Mouse (Mus musculus): ENCODE measurements around the gene Snx29. TPM values are rescaled to one million over a fixed set of nuclear protein-coding genes. Genes with fewer than 3 reads are reported as not detected.
"Not testable (repeated sequence)": the region's sequence is repeated elsewhere in the genome, so short reads cannot be mapped to it uniquely, and the experiment has no call there.

Snx29 gene
- 11.8 and 16.1 TPM in 2 replicates for total RNA-seq (2017)

DNA sequence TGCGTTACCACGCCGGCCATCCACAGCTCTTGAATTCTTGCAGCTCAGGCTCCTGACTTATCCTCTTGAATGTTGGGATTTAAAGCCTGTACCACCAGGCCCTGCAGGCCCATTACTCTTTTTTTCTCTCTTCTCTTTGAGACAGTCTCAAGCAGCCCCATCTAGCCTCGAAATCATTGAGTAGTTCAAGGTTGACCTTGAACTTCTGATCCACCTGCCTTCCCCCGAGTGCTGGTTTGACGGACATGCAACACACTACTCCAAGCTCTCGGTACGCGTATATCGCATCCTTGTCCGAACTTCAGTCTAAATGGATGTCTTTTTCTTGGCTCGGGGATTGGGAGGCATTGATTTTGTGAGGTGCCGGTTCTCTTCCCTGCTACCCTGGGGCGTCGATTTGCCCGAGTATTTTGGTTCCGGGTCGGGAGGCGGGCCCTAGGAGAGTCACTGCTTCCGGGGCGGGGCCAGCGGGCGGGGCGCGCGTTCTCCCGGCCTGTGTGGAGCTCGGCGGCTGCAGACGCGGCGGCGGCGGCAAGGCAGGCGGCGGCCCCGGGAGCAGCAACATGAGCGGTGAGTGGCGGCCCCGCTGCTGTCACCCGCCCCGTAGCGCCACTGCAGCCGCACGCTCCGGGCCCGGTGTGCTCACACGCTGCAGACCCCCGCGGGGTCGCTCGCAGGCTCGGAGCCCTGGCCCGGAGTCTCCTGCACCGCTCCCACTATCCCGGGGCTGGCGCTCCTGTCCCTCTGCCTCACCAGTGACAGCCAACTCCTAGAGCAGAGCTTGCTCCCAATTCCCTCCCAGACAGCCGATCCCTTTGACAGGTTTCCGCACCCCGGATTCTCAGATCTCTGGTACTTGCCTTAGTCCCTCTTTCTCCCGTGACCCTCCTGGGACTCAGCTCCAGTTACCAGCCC, at the start of gene Snx29:
Gene Snx29 (plus strand): TSS at position 500 of the 915 bp plus-strand sequence.
- ATAC-seq (replicated peaks; ENCODE audit: low read depth, poor library complexity, severe bottlenecking): peak; percentile 87

DNA sequence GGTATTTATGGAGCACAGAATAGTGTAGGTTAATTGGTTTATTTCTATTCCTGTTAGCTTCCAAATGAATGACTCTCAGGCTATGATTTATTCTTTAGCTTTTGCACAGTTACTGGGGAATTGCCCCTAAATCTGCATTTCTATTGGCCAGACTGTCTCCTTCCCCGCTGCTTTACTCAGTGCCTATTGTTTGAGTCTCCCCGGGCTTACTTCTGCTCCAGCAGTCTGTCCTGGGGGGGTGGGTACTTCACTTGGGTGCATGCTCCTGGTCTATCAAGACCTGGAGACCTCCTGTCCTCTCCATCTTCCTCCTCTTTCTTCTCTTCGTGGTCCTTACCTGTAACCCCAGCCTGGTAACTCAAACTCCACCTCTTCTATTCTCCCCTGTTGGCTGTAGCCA, 45.8 kb upstream of the Snx29 start:
- no peak for ATAC-seq (replicated peaks; ENCODE audit: low read depth, poor library complexity, severe bottlenecking)

- ATAC-seq (replicated peaks; ENCODE audit: low read depth, poor library complexity, severe bottlenecking): no peak
Measured at GRCm38 (mm10) chr16:11278778-11279177, 43.9 kb upstream of the Snx29 start.

GRCm38 (mm10) chr16:11282655-11283232, 40.0 kb upstream of the Snx29 start:
- no peak for ATAC-seq (replicated peaks; ENCODE audit: low read depth, poor library complexity, severe bottlenecking)

DNA sequence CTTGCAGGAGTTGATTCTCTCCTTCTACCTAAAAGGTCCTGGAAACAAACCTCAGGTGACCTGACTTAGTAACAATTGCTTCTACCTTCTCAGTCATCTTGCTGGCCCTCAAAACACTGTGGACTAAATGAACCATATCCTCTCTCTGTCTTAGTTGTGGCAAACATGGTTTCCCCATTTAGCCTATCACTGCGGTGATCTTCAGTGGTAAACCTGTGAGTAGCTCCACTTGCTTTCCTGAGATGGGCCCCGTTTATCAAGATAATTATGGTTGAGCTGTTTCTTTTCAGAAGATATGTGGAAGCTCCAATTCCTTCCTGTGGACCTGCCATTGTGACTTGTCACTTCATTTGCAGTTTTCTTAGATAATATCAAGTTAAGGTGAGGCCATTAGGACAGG, 37.8 kb upstream of the Snx29 start:
- no peak for ATAC-seq (replicated peaks; ENCODE audit: low read depth, poor library complexity, severe bottlenecking)

GRCm38 (mm10) chr16:11285949-11286348, 36.8 kb upstream of the Snx29 start:
- ATAC-seq (replicated peaks; ENCODE audit: low read depth, poor library complexity, severe bottlenecking): 0 out of 2 replicates have a peak, but pooled peaks have one; percentile 25

DNA sequence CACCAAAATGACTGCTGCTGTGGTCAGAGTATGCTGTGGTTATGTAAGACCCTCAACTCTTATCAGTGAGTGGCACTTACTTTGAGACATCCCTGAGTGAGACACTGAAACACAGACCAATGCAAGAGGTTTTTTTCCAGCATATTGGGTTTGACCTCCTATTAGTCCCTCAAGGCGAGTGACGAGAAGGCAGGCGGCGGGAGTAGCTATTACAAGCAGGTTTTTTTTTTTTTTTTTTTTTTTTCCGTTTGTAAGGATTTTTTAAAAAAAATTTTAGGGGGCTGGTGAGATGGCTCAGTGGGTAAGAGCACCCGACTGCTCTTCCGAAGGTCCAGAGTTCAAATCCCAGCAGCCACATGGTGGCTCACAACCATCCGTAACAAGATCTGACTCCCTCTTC, 33.8 kb upstream of the Snx29 start:
- not testable (repeated sequence) for ATAC-seq (replicated peaks; ENCODE audit: low read depth, poor library complexity, severe bottlenecking)

- ATAC-seq (replicated peaks; ENCODE audit: low read depth, poor library complexity, severe bottlenecking): not testable (repeated sequence)
Measured at GRCm38 (mm10) chr16:11295583-11295982, 27.1 kb upstream of the Snx29 start.

DNA sequence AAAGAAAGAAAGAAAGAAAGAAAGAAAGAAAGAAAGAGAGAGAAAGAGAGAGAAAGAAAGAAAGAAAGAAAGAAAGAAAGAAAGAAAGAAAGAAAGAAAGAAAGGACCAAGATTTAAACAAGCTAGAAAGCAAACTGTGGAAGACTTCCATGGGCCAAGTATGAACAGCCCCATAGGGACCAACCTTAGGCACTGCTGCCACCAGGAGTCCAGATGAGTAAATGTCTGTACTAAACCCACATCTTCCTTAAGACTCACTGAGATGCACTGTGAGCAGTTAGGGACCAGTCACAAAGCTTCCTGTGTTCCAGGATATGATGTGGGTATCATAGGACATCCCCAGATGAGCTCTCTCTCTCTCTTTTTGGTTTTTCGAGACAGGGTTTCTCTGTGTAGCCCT, 25.0 kb upstream of the Snx29 start:
- ATAC-seq (replicated peaks; ENCODE audit: low read depth, poor library complexity, severe bottlenecking): peak; percentile 95

DNA sequence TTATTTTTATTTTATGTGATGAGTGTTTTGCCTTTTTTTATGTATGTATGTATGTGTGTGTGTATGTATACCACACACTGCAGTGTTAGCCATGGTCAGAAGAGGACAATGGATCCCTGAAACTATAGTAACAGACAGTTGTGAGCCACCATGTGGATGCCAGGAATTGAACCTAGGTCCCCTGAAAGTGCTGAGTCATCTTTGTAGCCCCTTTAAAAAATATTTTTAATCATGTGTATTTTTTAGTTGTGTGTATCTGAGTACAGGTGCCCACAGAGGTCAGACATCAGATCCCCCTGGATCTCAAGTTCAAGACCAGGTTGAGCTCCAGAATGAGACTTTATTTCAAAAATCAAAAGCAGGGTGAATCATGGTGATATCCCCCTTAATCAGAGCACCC, 19.0 kb upstream of the Snx29 start:
- no peak for ATAC-seq (replicated peaks; ENCODE audit: low read depth, poor library complexity, severe bottlenecking)

DNA sequence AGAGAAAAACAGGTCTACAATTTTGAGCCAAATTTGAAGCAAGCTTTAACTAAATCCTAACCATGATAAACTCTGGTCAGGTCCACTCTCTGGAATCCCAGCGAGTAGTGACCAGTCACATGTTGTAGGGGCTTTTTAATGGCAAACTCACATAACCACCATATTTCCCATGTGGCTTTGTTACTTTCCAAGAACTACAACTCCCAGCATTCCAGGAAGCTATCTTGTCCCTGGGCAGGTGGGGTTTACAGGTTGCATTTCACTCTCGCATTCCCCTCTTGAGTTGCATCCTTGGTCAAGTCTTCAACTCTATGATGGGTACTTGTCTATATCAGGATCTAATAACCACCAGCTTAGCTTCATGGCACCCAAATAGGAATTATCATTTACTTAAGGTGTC, 17.2 kb upstream of the Snx29 start:
- no peak for ATAC-seq (replicated peaks; ENCODE audit: low read depth, poor library complexity, severe bottlenecking)

DNA sequence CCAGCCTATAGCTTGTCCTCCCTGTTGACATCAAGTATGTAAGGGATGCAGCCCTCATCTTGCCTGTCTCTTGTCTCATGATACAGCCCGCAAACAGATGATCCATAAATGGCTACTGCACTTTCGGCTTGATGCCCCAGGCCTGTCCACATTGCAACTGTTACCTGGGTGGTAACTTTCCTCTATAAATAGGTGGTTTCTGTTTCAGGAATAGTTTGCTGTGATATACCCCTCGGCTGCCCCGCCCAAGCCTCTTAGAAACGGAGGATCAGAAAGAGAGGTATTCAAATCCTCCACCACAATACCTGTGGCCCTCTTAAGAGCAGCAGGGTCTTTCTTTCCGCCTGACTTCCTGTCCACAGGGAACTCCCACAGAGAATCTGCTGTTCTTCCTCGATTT, 9.2 kb upstream of the Snx29 start, which contains the start of gene Tnfrsf17:
Gene Tnfrsf17 (plus strand): TSS at position 301 of the 400 bp plus-strand sequence.
- ATAC-seq (replicated peaks; ENCODE audit: low read depth, poor library complexity, severe bottlenecking): no peak

DNA sequence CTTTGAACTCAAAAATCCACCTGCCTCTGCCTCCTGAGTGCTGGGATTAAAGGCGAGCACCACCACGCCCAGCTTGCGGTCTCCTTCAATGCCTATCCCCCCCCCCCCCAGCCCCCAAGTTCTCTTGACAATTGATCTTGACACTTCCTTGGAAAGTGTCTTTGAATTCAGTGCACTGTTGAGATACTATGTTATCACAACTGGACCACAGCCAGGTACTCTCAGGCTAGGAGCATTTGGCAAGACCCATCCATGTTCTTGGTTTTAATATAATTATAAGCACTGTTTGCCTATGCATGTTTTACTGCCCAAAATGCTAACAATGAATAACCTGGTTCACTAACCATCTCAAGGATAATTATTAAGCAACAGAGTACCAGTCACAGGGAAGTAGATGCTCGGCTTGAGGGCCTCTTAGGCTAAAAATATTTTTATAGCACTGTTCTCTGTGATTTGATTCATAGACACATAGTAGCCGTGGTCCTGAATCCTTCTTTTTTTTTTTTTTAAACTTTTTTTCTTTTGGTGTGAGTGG, 6.9 kb upstream of the Snx29 start:
- ATAC-seq (replicated peaks; ENCODE audit: low read depth, poor library complexity, severe bottlenecking): no peak

GRCm38 (mm10) chr16:11316748-11317147, 6.0 kb upstream of the Snx29 start:
- no peak for ATAC-seq (replicated peaks; ENCODE audit: low read depth, poor library complexity, severe bottlenecking)

- peak; percentile 97 for ATAC-seq (replicated peaks; ENCODE audit: low read depth, poor library complexity, severe bottlenecking)
Measured at GRCm38 (mm10) chr16:11317324-11317723, 5.4 kb upstream of the Snx29 start.

GRCm38 (mm10) chr16:11323324-11324051, 780 bp downstream of the Snx29 start:
- ATAC-seq (replicated peaks; ENCODE audit: low read depth, poor library complexity, severe bottlenecking): peak; percentile 64

GRCm38 (mm10) chr16:11330081-11330800, 7.5 kb downstream of the Snx29 start:
- no peak for ATAC-seq (replicated peaks; ENCODE audit: low read depth, poor library complexity, severe bottlenecking)

GRCm38 (mm10) chr16:11331030-11331429, 8.3 kb downstream of the Snx29 start:
- ATAC-seq (replicated peaks; ENCODE audit: low read depth, poor library complexity, severe bottlenecking): no peak

- peak; percentile 88 for ATAC-seq (replicated peaks; ENCODE audit: low read depth, poor library complexity, severe bottlenecking)
Measured at GRCm38 (mm10) chr16:11343292-11343815, 20.6 kb downstream of the Snx29 start.

DNA sequence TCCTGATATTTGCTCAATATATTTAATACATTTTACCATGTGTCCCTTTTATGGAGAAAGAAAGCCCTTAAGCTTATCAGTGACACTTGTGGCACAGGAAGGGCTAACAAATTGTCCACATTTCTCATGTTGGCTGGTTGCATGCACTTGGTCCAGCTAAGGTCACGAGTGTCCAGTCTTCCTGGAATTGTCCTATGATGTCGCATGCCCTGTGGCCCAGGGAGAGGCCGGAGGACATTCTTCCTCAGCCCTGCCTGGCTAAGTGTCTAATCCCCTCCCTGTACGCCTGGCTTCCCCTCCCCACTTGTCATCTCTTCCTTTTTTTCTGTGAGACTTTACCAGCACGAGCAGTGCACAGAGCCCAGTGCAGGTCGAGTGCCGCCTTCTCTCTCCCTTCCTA, 29.2 kb downstream of the Snx29 start:
- no peak for ATAC-seq (replicated peaks; ENCODE audit: low read depth, poor library complexity, severe bottlenecking)
